Mouse (Mus musculus) neutrophil, adult 65 days (primary cell): ENCODE results near the gene Ttc5. TPM values are rescaled to one million over a fixed set of nuclear protein-coding genes. Genes with fewer than 3 reads are reported as not detected.

ENCODE experiments used
- total RNA-seq: library from RNA; stranded (reverse); gene quantifications from 2 replicates; pipeline ENCODE4 v1.2.4, GENCODE M21; 2023

Gene Ttc5
- total RNA-seq: 28.0 and 39.4 TPM in 2 replicates

GRCm38 (mm10) chr14:50785251-50785637 lies at the start of gene Ttc5:
Gene Ttc5 (minus strand): TSS chr14:50785519.

GRCm38 (mm10) chr14:50807487-50808072 lies 22.3 kb upstream of the Ttc5 start, which contains the start of the genes Ccnb1ip1 and Parp2:
Gene Ccnb1ip1 (minus strand): TSS chr14:50807732.
Gene Parp2 (plus strand): TSS chr14:50807841.

DNA sequence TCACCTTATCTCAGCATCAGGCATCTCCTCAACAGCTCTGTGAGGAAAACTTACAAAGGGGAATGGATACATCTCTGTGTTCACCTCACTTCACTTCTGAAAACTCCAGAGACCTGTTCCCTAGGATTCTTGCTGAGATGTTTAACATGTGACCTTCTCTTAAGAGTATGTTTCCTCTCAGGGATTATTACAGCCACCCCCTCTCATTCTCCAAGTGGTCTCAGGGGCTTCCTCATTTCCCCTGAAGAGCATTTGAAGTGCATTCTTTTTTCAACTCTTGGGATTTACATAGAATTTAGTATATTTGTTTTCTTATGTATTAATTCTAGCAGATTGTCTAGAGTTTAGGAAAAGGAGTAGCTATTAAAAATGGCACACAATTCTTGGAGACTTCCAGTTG lies 40.3 kb downstream of the Ttc5 start, which contains the start of gene Olfr749:
Gene Olfr749 (minus strand): TSS at position 101 of the 400 bp plus-strand sequence.

Other genes starting within 250 kb of the Ttc5 start
- gene Olfr744, start 170.6 kb downstream of the Ttc5 start, total RNA-seq: not detected in 2 replicates
- gene Olfr745, start 146.1 kb downstream of the Ttc5 start, total RNA-seq: not detected in 2 replicates
- not detected in 2 replicates for gene Olfr746, start 138.4 kb downstream of the Ttc5 start, total RNA-seq
- gene Olfr747, start 92.3 kb downstream of the Ttc5 start, total RNA-seq: not detected in 2 replicates
- not detected in 2 replicates for gene Olfr748, start 78.1 kb downstream of the Ttc5 start, total RNA-seq
- gene Olfr749, start 40.4 kb downstream of the Ttc5 start, total RNA-seq: not detected in 2 replicates
- gene Ccnb1ip1, start 22.2 kb upstream of the Ttc5 start, total RNA-seq: not detected in 2 replicates
- gene Parp2, start 22.3 kb upstream of the Ttc5 start, total RNA-seq: 23.5 and 35.4 TPM in 2 replicates
- gene Tep1, start 85.0 kb upstream of the Ttc5 start, total RNA-seq: 33.7 and 51.6 TPM in 2 replicates
- 0.13 and 0.18 TPM in 2 replicates for gene Klhl33, start 112.0 kb upstream of the Ttc5 start, total RNA-seq
- 14.8 and 15.6 TPM in 2 replicates for gene Osgep, start 139.4 kb upstream of the Ttc5 start, total RNA-seq
- 11.9 and 13.5 TPM in 2 replicates for gene Apex1, start 139.4 kb upstream of the Ttc5 start, total RNA-seq
- 64.3 and 86.6 TPM in 2 replicates for gene Pip4p1, start 145.3 kb upstream of the Ttc5 start, total RNA-seq
- gene Pnp, start 145.6 kb upstream of the Ttc5 start, total RNA-seq: 55.5 and 66.9 TPM in 2 replicates
- 43.8 and 69.2 TPM in 2 replicates for gene Gm49342, start 159.0 kb upstream of the Ttc5 start, total RNA-seq
- 4.6 and 5.7 TPM in 2 replicates for gene Pnp2, start 170.5 kb upstream of the Ttc5 start, total RNA-seq
- 0.25 TPM in 1 of 2 replicates, not detected in the other for gene Rnase10, start 222.2 kb upstream of the Ttc5 start, total RNA-seq